29 mouse cellular contexts compared by ENCODE assay signal in the genomic region with DNA sequence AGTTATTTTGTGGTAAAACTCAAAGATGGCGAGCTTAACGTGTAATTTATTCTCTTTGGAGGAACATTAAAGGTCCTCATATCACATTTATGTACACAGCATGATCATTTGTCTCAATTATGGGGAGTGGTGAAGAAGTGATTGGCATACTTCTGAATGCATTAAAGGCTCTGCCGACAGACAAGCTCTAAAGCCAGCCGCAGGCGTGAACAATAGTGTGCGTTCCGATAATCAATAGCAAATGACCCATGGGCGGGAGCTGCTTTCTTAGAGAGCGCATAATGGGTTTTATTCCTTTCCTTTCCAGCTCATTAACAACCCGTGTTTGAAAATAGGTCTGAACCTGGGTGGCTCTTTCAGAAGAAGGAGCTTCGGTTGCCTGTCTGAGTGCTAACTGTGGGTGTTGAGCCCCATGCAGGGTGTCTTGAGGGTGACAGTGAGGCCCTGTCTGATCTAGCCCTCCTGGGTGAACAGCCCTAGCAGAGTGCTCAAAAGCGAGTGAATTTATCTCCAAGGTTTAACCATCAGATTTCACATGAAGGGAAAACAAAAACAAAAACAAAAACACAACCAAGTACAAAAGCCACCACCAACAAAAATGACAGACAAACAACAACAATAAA.
DNase-seq lines count a peak whose midpoint lies in the region; ATAC-seq lines count a peak whose summit lies in the region.
"Had no signal": no experiment of that assay in that cellular context is flagged by ENCODE, and none has a peak within 500 bp of the region (broad histone marks: within the 10 kb centered on the region; RNA-seq: fewer than 3 reads in every experiment).

No protein-coding gene starts in this region.

- ATAC-seq in hindbrain, embryonic 14.5 days (ENCODE audit: low FRiP score), result no peak
- ATAC-seq in neural tube, embryonic 11.5 days (ENCODE audit: insufficient read depth, low FRiP score, low TSS enrichment), result no peak
- ATAC-seq in neural tube, embryonic 14.5 days (ENCODE audit: low read depth), result peak; percentile 54; the same call in 1 of the 2 replicates
- ATAC-seq: intestine, embryonic 16.5 days; Patski had no signal

- H3K4me3 ChIP-seq in hindbrain, embryonic 10.5 days, result no peak overlapping the region
- H3K4me3 ChIP-seq in hindbrain, embryonic 14.5 days (replicated peaks; ENCODE audit: low read length), result no peak overlapping the region
- no peak overlapping the region for H3K4me3 ChIP-seq in neural tube, embryonic 11.5 days (ENCODE audit: low read depth, low read length)
- no peak overlapping the region for H3K4me3 ChIP-seq in neural tube, embryonic 14.5 days (ENCODE audit: low read depth, low read length)
- H3K4me3 ChIP-seq: embryonic facial prominence, embryonic 10.5 days; limb, embryonic 15.5 days; liver, embryonic 15.5 days; lung, embryonic 15.5 days; megakaryocyte, embryonic 14.5 days; neural tube, embryonic 13.5 days had no signal

- WGBS in hindbrain, embryonic 10.5 days, result 30% methylated on average over 12 of the region's 12 CpGs
- 13% methylated on average over 12 of the region's 12 CpGs for WGBS in hindbrain, embryonic 14.5 days
- 25% methylated on average over 12 of the region's 12 CpGs for WGBS in neural tube, embryonic 11.5 days
- 8% methylated on average over 12 of the region's 12 CpGs for WGBS in neural tube, embryonic 14.5 days

- H3K27me3 ChIP-seq in hindbrain, embryonic 10.5 days (ENCODE audit: insufficient read depth, poor library complexity, severe bottlenecking), result peaks cover 52% of the 10 kb centered on the region
- peaks cover 2% of the 10 kb centered on the region for H3K27me3 ChIP-seq in hindbrain, embryonic 14.5 days (ENCODE audit: control insufficient read depth, insufficient read depth, low read length)
- no peaks in the 10 kb centered on the region for H3K27me3 ChIP-seq in neural tube, embryonic 11.5 days (ENCODE audit: control insufficient read depth, insufficient read depth, low read length)
- H3K27me3 ChIP-seq in neural tube, embryonic 14.5 days (ENCODE audit: control insufficient read depth, insufficient read depth, low read length), result no peaks in the 10 kb centered on the region
- H3K27me3 ChIP-seq: CH12.LX; limb, embryonic 15.5 days; liver, embryonic 15.5 days; lung, embryonic 15.5 days; megakaryocyte, embryonic 14.5 days had no signal

- no peak overlapping the region for H3K9ac ChIP-seq in hindbrain, embryonic 14.5 days
- H3K9ac ChIP-seq in neural tube, embryonic 11.5 days (ENCODE audit: low read length), result no peak overlapping the region
- H3K9ac ChIP-seq in neural tube, embryonic 14.5 days (replicated peaks; ENCODE audit: low read depth, low read length), result no peak overlapping the region
- H3K9ac ChIP-seq: limb, embryonic 15.5 days; liver, embryonic 15.5 days; lung, embryonic 15.5 days; neural tube, embryonic 13.5 days had no signal

- peak; percentile 26 for DNase-seq in hindbrain, embryonic 10.5 days (ENCODE audit: low spot score)
- no peak for DNase-seq in hindbrain, embryonic 14.5 days (ENCODE audit: low spot score)
- DNase-seq in neural tube, embryonic 11.5 days (ENCODE audit: low spot score), result peak; percentile 21
- no peak for DNase-seq in neural tube, embryonic 10.5 days (ENCODE audit: extremely low spot score, low spot score)
- DNase-seq in embryo, embryonic 11 days, result peak; percentile 38
- no peak for DNase-seq in spleen, postnatal 14 days (ENCODE audit: low spot score in 2 of 2)
- DNase-seq: adrenal gland, postnatal 10 days; cerebellum, adult 2 months; cerebellum, postnatal 25 days; gastrocnemius, postnatal 14 days; heart, adult 11 months; kidney, adult 9 months; kidney, postnatal 14 days; left cerebral cortex, postnatal 4 days; lung, postnatal 36 days; right cerebral cortex, adult 18-20 months; thymus, postnatal 25 days had no signal

- no peaks in the 10 kb centered on the region for H3K9me3 ChIP-seq in hindbrain, embryonic 10.5 days
- H3K9me3 ChIP-seq in hindbrain, embryonic 14.5 days (ENCODE audit: control insufficient read depth, low read length), result no peaks in the 10 kb centered on the region
- H3K9me3 ChIP-seq in neural tube, embryonic 11.5 days (ENCODE audit: control insufficient read depth, low read length), result no peaks in the 10 kb centered on the region
- H3K9me3 ChIP-seq in neural tube, embryonic 14.5 days (ENCODE audit: control insufficient read depth, low read length), result no peaks in the 10 kb centered on the region
- H3K9me3 ChIP-seq: embryonic facial prominence, embryonic 10.5 days; limb, embryonic 15.5 days; liver, embryonic 15.5 days; lung, embryonic 15.5 days; neural tube, embryonic 13.5 days had no signal

- peaks cover 29% of the 10 kb centered on the region for H3K4me1 ChIP-seq in hindbrain, embryonic 10.5 days (replicated peaks)
- H3K4me1 ChIP-seq in hindbrain, embryonic 14.5 days (replicated peaks; ENCODE audit: control insufficient read depth, insufficient read depth, low read length), result no peaks in the 10 kb centered on the region
- 0 out of 2 replicates have a peak, but pooled peaks cover 5% of the 10 kb centered on the region for H3K4me1 ChIP-seq in neural tube, embryonic 11.5 days (ENCODE audit: control insufficient read depth, insufficient read depth, low read length)
- peaks cover 3% of the 10 kb centered on the region; the same call in 1 of the 2 replicates for H3K4me1 ChIP-seq in neural tube, embryonic 14.5 days (ENCODE audit: control insufficient read depth, insufficient read depth, low read length)
- H3K4me1 ChIP-seq: limb, embryonic 15.5 days; liver, embryonic 15.5 days; lung, embryonic 15.5 days; megakaryocyte, embryonic 14.5 days had no signal

- H3K36me3 ChIP-seq in hindbrain, embryonic 10.5 days, result no peaks in the 10 kb centered on the region
- H3K36me3 ChIP-seq in hindbrain, embryonic 14.5 days (replicated peaks; ENCODE audit: control insufficient read depth, insufficient read depth), result no peaks in the 10 kb centered on the region
- no peaks in the 10 kb centered on the region for H3K36me3 ChIP-seq in neural tube, embryonic 11.5 days (ENCODE audit: control insufficient read depth, insufficient read depth, low read length)
- no peaks in the 10 kb centered on the region for H3K36me3 ChIP-seq in neural tube, embryonic 14.5 days (ENCODE audit: control insufficient read depth, insufficient read depth, low read length)
- H3K36me3 ChIP-seq: embryonic facial prominence, embryonic 10.5 days; G1E; limb, embryonic 15.5 days; liver, embryonic 15.5 days; lung, embryonic 15.5 days; neural tube, embryonic 13.5 days had no signal

- H3K4me2 ChIP-seq in hindbrain, embryonic 14.5 days (replicated peaks), result no peak overlapping the region
- H3K4me2 ChIP-seq in neural tube, embryonic 11.5 days (ENCODE audit: low read depth), result no peak overlapping the region
- no peak overlapping the region for H3K4me2 ChIP-seq in neural tube, embryonic 14.5 days (ENCODE audit: low read depth, low read length)
- H3K4me2 ChIP-seq: heart, embryonic 11.5 days; limb, embryonic 15.5 days; liver, embryonic 15.5 days; lung, embryonic 15.5 days; neural tube, embryonic 13.5 days had no signal

- H3K27ac ChIP-seq in hindbrain, embryonic 10.5 days, result no peak overlapping the region
- H3K27ac ChIP-seq in hindbrain, embryonic 14.5 days, result no peak overlapping the region
- H3K27ac ChIP-seq in neural tube, embryonic 11.5 days (ENCODE audit: low read depth, low read length), result no peak overlapping the region
- no peak overlapping the region for H3K27ac ChIP-seq in neural tube, embryonic 14.5 days (ENCODE audit: low read depth, low read length)
- H3K27ac ChIP-seq: embryonic facial prominence, embryonic 10.5 days; limb, embryonic 15.5 days; liver, embryonic 15.5 days; lung, embryonic 15.5 days; neural tube, embryonic 13.5 days had no signal

Comparison
In these comparisons a context has a peak if more than half of its experiments do, and no peak if none do; other contexts are left out.
1. DNase-seq: peak in hindbrain, embryonic 10.5 days (single experiment), neural tube, embryonic 11.5 days (single experiment) and embryo, embryonic 11 days (single experiment); none in hindbrain, embryonic 14.5 days (single experiment), neural tube, embryonic 10.5 days (single experiment) and spleen, postnatal 14 days (0 of 2).